Mouse (Mus musculus): ENCODE measurements at regions not wholly inside any gene's neighbourhood (a gene's known extent, or its start where the extent isn't known, plus 50 kb on each side); places are given as distances from the start of the nearest gene placed in this dataset.

GRCm38 (mm10) chr16:76423964-76424363 lies 50.3 kb upstream of the Nrip1 start:
- Histone ChIP-seq H3K36me3 (replicated peaks; ENCODE audit: control insufficient read depth, insufficient read depth, low read depth, low read length) (no peaks in the 10 kb centered on the region), H3K9ac (replicated peaks; ENCODE audit: low read length) (no peak overlapping the region), H3K4me1 (ENCODE audit: control insufficient read depth, insufficient read depth, low read length) (no peaks in the 10 kb centered on the region), H3K27me3 (ENCODE audit: control insufficient read depth, insufficient read depth, low read length) (no peaks in the 10 kb centered on the region), H3K4me3 (ENCODE audit: low read depth, low read length) (no peak overlapping the region), H3K4me2 (ENCODE audit: low read depth, low read length) (no peak overlapping the region), H3K9me3 (replicated peaks; ENCODE audit: control insufficient read depth, low read length) (no peaks in the 10 kb centered on the region), H3K27ac (replicated peaks; ENCODE audit: low read depth, low read length) (no peak overlapping the region)
- no peak for ATAC-seq (replicated peaks; ENCODE audit: insufficient number of reproducible peaks, low FRiP score, low TSS enrichment, low read depth)
- no peak for DNase-seq (ENCODE audit: low spot score)
- 88% methylated on average over 14 of the region's 14 CpGs for WGBS

All from embryonic facial prominence, embryonic 11.5 days (tissue).